Mouse (Mus musculus): Measurements from ENCODE around the gene Lefty2. TPM values are rescaled to one million over a fixed set of nuclear protein-coding genes. Genes with fewer than 3 reads are reported as not detected.

The Lefty2 gene
- polyA plus RNA-seq, 1 experiment: not detected

- TF ChIP-seq CTCF (IDR thresholded peaks at IDR 0.05; ENCODE audit: low read depth, low read length) (no peak), POLR2A (IDR thresholded peaks at IDR 0.05; ENCODE audit: borderline replicate concordance, low read depth, low read length) (no peak)
- no peak overlapping the region for H3K27ac ChIP-seq (ENCODE audit: insufficient read depth, low read depth, low read length)
- H3K4me3 ChIP-seq (ENCODE audit: insufficient read depth, low read length): no peak overlapping the region
- H3K4me1 ChIP-seq (ENCODE audit: control insufficient read depth, insufficient read depth, low read length): 0 out of 2 replicates have a peak, but pooled peaks cover 3% of the 10 kb centered on the region
Observed at GRCm38 (mm10) chr1:180870122-180870650, 22.7 kb upstream of the Lefty2 start.

GRCm38 (mm10) chr1:180873861-180874484 is 18.9 kb upstream of the Lefty2 start:
- H3K27ac ChIP-seq (ENCODE audit: insufficient read depth, low read depth, low read length): no peak overlapping the region
- H3K4me1 ChIP-seq (ENCODE audit: control insufficient read depth, insufficient read depth, low read length): no peaks in the 10 kb centered on the region
- no peak overlapping the region for H3K4me3 ChIP-seq (ENCODE audit: insufficient read depth, low read length)
- TF ChIP-seq POLR2A (IDR thresholded peaks at IDR 0.05; ENCODE audit: borderline replicate concordance, low read depth, low read length): no peak
- peak; percentile 75 for TF ChIP-seq CTCF (IDR thresholded peaks at IDR 0.05; ENCODE audit: low read depth, low read length)

GRCm38 (mm10) chr1:180874615-180875014 is 18.3 kb upstream of the Lefty2 start:
- no peak overlapping the region for H3K4me3 ChIP-seq (ENCODE audit: insufficient read depth, low read length)
- TF ChIP-seq POLR2A (IDR thresholded peaks at IDR 0.05; ENCODE audit: borderline replicate concordance, low read depth, low read length) (no peak), CTCF (IDR thresholded peaks at IDR 0.05; ENCODE audit: low read depth, low read length) (no peak)
- no peaks in the 10 kb centered on the region for H3K4me1 ChIP-seq (ENCODE audit: control insufficient read depth, insufficient read depth, low read length)
- no peak overlapping the region for H3K27ac ChIP-seq (ENCODE audit: insufficient read depth, low read depth, low read length)

GRCm38 (mm10) chr1:180875126-180875525 is 17.8 kb upstream of the Lefty2 start:
- no peaks in the 10 kb centered on the region for H3K4me1 ChIP-seq (ENCODE audit: control insufficient read depth, insufficient read depth, low read length)
- TF ChIP-seq CTCF (IDR thresholded peaks at IDR 0.05; ENCODE audit: low read depth, low read length): no peak
- TF ChIP-seq POLR2A (IDR thresholded peaks at IDR 0.05; ENCODE audit: borderline replicate concordance, low read depth, low read length): no peak
- no peak overlapping the region for H3K27ac ChIP-seq (ENCODE audit: insufficient read depth, low read depth, low read length)
- no peak overlapping the region for H3K4me3 ChIP-seq (ENCODE audit: insufficient read depth, low read length)

GRCm38 (mm10) chr1:180877466-180877865 is 15.4 kb upstream of the Lefty2 start:
- Histone ChIP-seq H3K4me1 (ENCODE audit: control insufficient read depth, insufficient read depth, low read length) (peaks cover 6% of the 10 kb centered on the region), H3K27ac (ENCODE audit: insufficient read depth, low read depth, low read length) (no peak overlapping the region), H3K4me3 (ENCODE audit: insufficient read depth, low read length) (no peak overlapping the region)
- TF ChIP-seq CTCF (IDR thresholded peaks at IDR 0.05; ENCODE audit: low read depth, low read length) (no peak), POLR2A (IDR thresholded peaks at IDR 0.05; ENCODE audit: borderline replicate concordance, low read depth, low read length) (no peak)

- H3K4me3 ChIP-seq (ENCODE audit: insufficient read depth, low read length): no peak overlapping the region
- H3K27ac ChIP-seq (ENCODE audit: insufficient read depth, low read depth, low read length): no peak overlapping the region
- H3K4me1 ChIP-seq (ENCODE audit: control insufficient read depth, insufficient read depth, low read length): peaks cover 31% of the 10 kb centered on the region
- TF ChIP-seq POLR2A (IDR thresholded peaks at IDR 0.05; ENCODE audit: borderline replicate concordance, low read depth, low read length) (no peak), CTCF (IDR thresholded peaks at IDR 0.05; ENCODE audit: low read depth, low read length) (no peak)
Observed at GRCm38 (mm10) chr1:180881768-180882167, 11.1 kb upstream of the Lefty2 start.

GRCm38 (mm10) chr1:180883731-180884130 is 9.2 kb upstream of the Lefty2 start:
- no peak overlapping the region for H3K27ac ChIP-seq (ENCODE audit: insufficient read depth, low read depth, low read length)
- peaks cover 37% of the 10 kb centered on the region for H3K4me1 ChIP-seq (ENCODE audit: control insufficient read depth, insufficient read depth, low read length)
- TF ChIP-seq CTCF (IDR thresholded peaks at IDR 0.05; ENCODE audit: low read depth, low read length) (no peak), POLR2A (IDR thresholded peaks at IDR 0.05; ENCODE audit: borderline replicate concordance, low read depth, low read length) (no peak)
- no peak overlapping the region for H3K4me3 ChIP-seq (ENCODE audit: insufficient read depth, low read length)

- Histone ChIP-seq H3K27ac (ENCODE audit: insufficient read depth, low read depth, low read length) (no peak overlapping the region), H3K4me1 (ENCODE audit: control insufficient read depth, insufficient read depth, low read length) (peaks cover 44% of the 10 kb centered on the region), H3K4me3 (ENCODE audit: insufficient read depth, low read length) (no peak overlapping the region)
- TF ChIP-seq POLR2A (IDR thresholded peaks at IDR 0.05; ENCODE audit: borderline replicate concordance, low read depth, low read length) (no peak), CTCF (IDR thresholded peaks at IDR 0.05; ENCODE audit: low read depth, low read length) (no peak)
Observed at GRCm38 (mm10) chr1:180884484-180884883, 8.4 kb upstream of the Lefty2 start.

GRCm38 (mm10) chr1:180888556-180889042 is 4.3 kb upstream of the Lefty2 start:
- TF ChIP-seq POLR2A (IDR thresholded peaks at IDR 0.05; ENCODE audit: borderline replicate concordance, low read depth, low read length) (no peak), CTCF (IDR thresholded peaks at IDR 0.05; ENCODE audit: low read depth, low read length) (no peak)
- peaks cover 50% of the 10 kb centered on the region for H3K4me1 ChIP-seq (ENCODE audit: control insufficient read depth, insufficient read depth, low read length)
- peak overlapping the region; percentile 18 for H3K4me3 ChIP-seq (ENCODE audit: insufficient read depth, low read length)
- H3K27ac ChIP-seq (ENCODE audit: insufficient read depth, low read depth, low read length): peak overlapping the region; percentile 24; the same call in 1 of the 2 replicates

- peaks cover 44% of the 10 kb centered on the region for H3K4me1 ChIP-seq (ENCODE audit: control insufficient read depth, insufficient read depth, low read length)
- TF ChIP-seq POLR2A (IDR thresholded peaks at IDR 0.05; ENCODE audit: borderline replicate concordance, low read depth, low read length) (no peak), CTCF (IDR thresholded peaks at IDR 0.05; ENCODE audit: low read depth, low read length) (no peak)
- 0 out of 2 replicates have a peak overlapping the region, but pooled peaks have one; percentile 24 for H3K27ac ChIP-seq (ENCODE audit: insufficient read depth, low read depth, low read length)
- peak overlapping the region; percentile 5; the same call in 1 of the 2 replicates for H3K4me3 ChIP-seq (ENCODE audit: insufficient read depth, low read length)
Observed at GRCm38 (mm10) chr1:180889172-180889571, 3.7 kb upstream of the Lefty2 start.
